Mouse (Mus musculus) midbrain, embryonic 13.5 days (tissue): ENCODE results near the gene Spty2d1. TPM values are rescaled to one million over a fixed set of nuclear protein-coding genes. Genes with fewer than 3 reads are reported as not detected.

Experiments used
- ATAC-seq: fragments of 200-750 bp; cut with Nextera tagmentation; 2 replicates; pipeline ENCODE4 v1.8.0; 2017; ENCODE audit warnings: mild to moderate bottlenecking, moderate TSS enrichment, moderate library complexity
- H3K27ac ChIP-seq: fragments of 300-500 bp; sonication (generic); 2 replicates; pipeline ENCODE4 v1.5.1; 2015; ENCODE audit warnings: inconsistent platforms, mild to moderate bottlenecking, moderate library complexity
- H3K27me3 ChIP-seq: fragments of 300-500 bp; sonication (generic); 2 replicates; pipeline ENCODE4 v1.6.1; 2015; ENCODE audit warnings: mild to moderate bottlenecking, inconsistent platforms
- H3K36me3 ChIP-seq: fragments of 300-500 bp; sonication (generic); 2 replicates; pipeline ENCODE4 v1.6.1; 2015; ENCODE audit warnings: mild to moderate bottlenecking, inconsistent platforms
- H3K4me1 ChIP-seq: fragments of 300-500 bp; sonication (generic); replicated peaks from 2 replicates; pipeline ENCODE4 v1.6.1; 2015; ENCODE audit warnings: inconsistent platforms
- H3K4me2 ChIP-seq: fragments of 300-500 bp; sonication (generic); replicated peaks from 2 replicates; pipeline ENCODE4 v1.6.1; 2015; ENCODE audit warnings: moderate library complexity, mild to moderate bottlenecking, inconsistent platforms
- H3K4me3 ChIP-seq: fragments of 300-500 bp; sonication (generic); replicated peaks from 2 replicates; pipeline ENCODE4 v1.5.1; 2015; ENCODE audit warnings: mild to moderate bottlenecking, inconsistent platforms
- H3K9ac ChIP-seq: fragments of 300-500 bp; sonication (generic); replicated peaks from 2 replicates; pipeline ENCODE4 v1.6.1; 2015; ENCODE audit warnings: mild to moderate bottlenecking, inconsistent platforms
- H3K9me3 ChIP-seq: fragments of 300-500 bp; sonication (generic); 2 replicates; pipeline ENCODE4 v1.6.1; 2016; ENCODE audit warnings: mild to moderate bottlenecking, inconsistent platforms
- WGBS: fragments of 180-500 bp; shearing (Covaris S2); methylation state at CpG from one replicate; pipeline ENCODE4 v1.1.7; 2015; 5-methylcytosine and 5-hydroxymethylcytosine counted together
- polyA plus RNA-seq: library from polyadenylated mRNA; unstranded; fragments of >200 nt; fragmentation: Nextera tagmentation; extraction: Ambion mirVana; gene quantifications from 2 replicates; pipeline ENCODE4 v1.2.1, GENCODE M21; 2015

Spty2d1 gene
- polyA plus RNA-seq, 1 experiment from 2014 or later, result 9.6 TPM

GRCm38 (mm10) chr7:47019641-47020040 is 11.4 kb upstream of the Spty2d1 start:
- WGBS, result 54% methylated on average over 5 of the region's 5 CpGs
- peaks cover 7% of the 10 kb centered on the region; the same call in 1 of the 2 replicates for H3K4me1 ChIP-seq
- no peaks in the 10 kb centered on the region for H3K27me3 ChIP-seq
- no peaks in the 10 kb centered on the region for H3K36me3 ChIP-seq
- H3K27ac ChIP-seq, result no peak overlapping the region
- H3K4me3 ChIP-seq, result no peak overlapping the region
- H3K9ac ChIP-seq, result 0 out of 2 replicates have a peak overlapping the region, but pooled peaks have one; percentile 2
- no peak for ATAC-seq
- no peaks in the 10 kb centered on the region for H3K9me3 ChIP-seq
- H3K4me2 ChIP-seq, result no peak overlapping the region

- WGBS, result 75% methylated on average over 7 of the region's 7 CpGs
- Histone ChIP-seq H3K27me3 (no peaks in the 10 kb centered on the region), H3K36me3 (no peaks in the 10 kb centered on the region), H3K9me3 (no peaks in the 10 kb centered on the region), H3K4me3 (no peak overlapping the region), H3K4me2 (no peak overlapping the region), H3K4me1 (peaks cover 7% of the 10 kb centered on the region; the same call in 1 of the 2 replicates), H3K9ac (no peak overlapping the region), H3K27ac (no peak overlapping the region)
- no peak for ATAC-seq
Measured at GRCm38 (mm10) chr7:47017146-47017545, 8.9 kb upstream of the Spty2d1 start.

- 90% methylated on average over 3 of the region's 3 CpGs for WGBS
- H3K9me3 ChIP-seq, result no peaks in the 10 kb centered on the region
- no peaks in the 10 kb centered on the region for H3K27me3 ChIP-seq
- H3K9ac ChIP-seq, result no peak overlapping the region
- no peak overlapping the region for H3K27ac ChIP-seq
- H3K36me3 ChIP-seq, result no peaks in the 10 kb centered on the region
- H3K4me1 ChIP-seq, result peaks cover 7% of the 10 kb centered on the region; the same call in 1 of the 2 replicates
- no peak for ATAC-seq
- no peak overlapping the region for H3K4me3 ChIP-seq
- H3K4me2 ChIP-seq, result no peak overlapping the region
Measured at GRCm38 (mm10) chr7:47016602-47017001, 8.4 kb upstream of the Spty2d1 start.

- Histone ChIP-seq H3K4me3 (peak overlapping the region; percentile 19; the same call in 1 of the 2 replicates), H3K9ac (no peak overlapping the region)
Measured at GRCm38 (mm10) chr7:47015390-47016065, 7.3 kb upstream of the Spty2d1 start.

GRCm38 (mm10) chr7:47014564-47015389 is 6.6 kb upstream of the Spty2d1 start:
- H3K4me2 ChIP-seq, result no peak overlapping the region
- 49% methylated on average over 11 of the region's 11 CpGs for WGBS
- no peaks in the 10 kb centered on the region for H3K27me3 ChIP-seq
- H3K36me3 ChIP-seq, result no peaks in the 10 kb centered on the region
- H3K9ac ChIP-seq, result no peak overlapping the region
- H3K9me3 ChIP-seq, result no peaks in the 10 kb centered on the region
- no peak overlapping the region for H3K4me3 ChIP-seq
- H3K27ac ChIP-seq, result no peak overlapping the region
- no peak for ATAC-seq
- H3K4me1 ChIP-seq, result peaks cover 17% of the 10 kb centered on the region

More at GRCm38 (mm10) chr7:47015390-47016065, 7.3 kb upstream of the Spty2d1 start:
- Histone ChIP-seq H3K27ac (no peak overlapping the region), H3K9me3 (no peaks in the 10 kb centered on the region), H3K4me1 (peaks cover 9% of the 10 kb centered on the region; the same call in 1 of the 2 replicates), H3K4me2 (peak overlapping the region; percentile 45), H3K36me3 (no peaks in the 10 kb centered on the region), H3K27me3 (no peaks in the 10 kb centered on the region)
- ATAC-seq, result peak; percentile 97
- WGBS, result 12% methylated on average over 6 of the region's 6 CpGs

GRCm38 (mm10) chr7:47013131-47013767 is 5.0 kb upstream of the Spty2d1 start:
- 59% methylated on average over 9 of the region's 9 CpGs for whole genome bisulfite sequencing
- Histone ChIP-seq H3K27ac (no peak overlapping the region), H3K4me1 (peaks cover 27% of the 10 kb centered on the region), H3K9ac (no peak overlapping the region), H3K4me2 (no peak overlapping the region), H3K4me3 (no peak overlapping the region), H3K36me3 (no peaks in the 10 kb centered on the region), H3K27me3 (no peaks in the 10 kb centered on the region), H3K9me3 (no peaks in the 10 kb centered on the region)
- no peak for ATAC-seq

GRCm38 (mm10) chr7:47007818-47008167 is 418 bp downstream of the Spty2d1 start:
- Histone ChIP-seq H3K9ac (peak overlapping the region; percentile 78), H3K4me3 (peak overlapping the region; percentile 75), H3K27ac (peak overlapping the region; percentile 86), H3K27me3 (no peaks in the 10 kb centered on the region), H3K36me3 (no peaks in the 10 kb centered on the region), H3K4me1 (peaks cover 58% of the 10 kb centered on the region), H3K4me2 (peak overlapping the region; percentile 91), H3K9me3 (no peaks in the 10 kb centered on the region)
- under 1% methylated on average over 25 of the region's 25 CpGs for WGBS
- peak; percentile 64 for ATAC-seq

GRCm38 (mm10) chr7:47007109-47007780 is 966 bp downstream of the Spty2d1 start:
- H3K4me2 ChIP-seq, result peak overlapping the region; percentile 91
- H3K27ac ChIP-seq, result peak overlapping the region; percentile 86
- WGBS, result 21% methylated on average over 21 of the region's 21 CpGs
- no peak for ATAC-seq
- peak overlapping the region; percentile 75 for H3K4me3 ChIP-seq
- H3K36me3 ChIP-seq, result no peaks in the 10 kb centered on the region
- H3K4me1 ChIP-seq, result peaks cover 63% of the 10 kb centered on the region
- H3K9me3 ChIP-seq, result no peaks in the 10 kb centered on the region
- H3K9ac ChIP-seq, result peak overlapping the region; percentile 78
- H3K27me3 ChIP-seq, result no peaks in the 10 kb centered on the region

GRCm38 (mm10) chr7:47003411-47004115 is 4.6 kb downstream of the Spty2d1 start:
- Histone ChIP-seq H3K9ac (peak overlapping the region; percentile 8; the same call in 1 of the 2 replicates), H3K4me2 (no peak overlapping the region)

GRCm38 (mm10) chr7:47001900-47002275 is 6.3 kb downstream of the Spty2d1 start:
- Histone ChIP-seq H3K9ac (peak overlapping the region; percentile 8; the same call in 1 of the 2 replicates), H3K9me3 (no peaks in the 10 kb centered on the region), H3K4me3 (no peak overlapping the region), H3K27ac (no peak overlapping the region), H3K27me3 (no peaks in the 10 kb centered on the region), H3K4me1 (peaks cover 58% of the 10 kb centered on the region), H3K36me3 (peaks cover 21% of the 10 kb centered on the region), H3K4me2 (no peak overlapping the region)
- WGBS, result 49% methylated on average over 4 of the region's 4 CpGs
- no peak for ATAC-seq

More at GRCm38 (mm10) chr7:47003411-47004115, 4.6 kb downstream of the Spty2d1 start:
- Histone ChIP-seq H3K27me3 (no peaks in the 10 kb centered on the region), H3K36me3 (peaks cover 4% of the 10 kb centered on the region; the same call in 1 of the 2 replicates), H3K4me1 (peaks cover 65% of the 10 kb centered on the region), H3K9me3 (no peaks in the 10 kb centered on the region), H3K4me3 (no peak overlapping the region), H3K27ac (peak overlapping the region; percentile 44; the same call in 1 of the 2 replicates)
- 18% methylated on average over 3 of the region's 3 CpGs for WGBS
- no peak for ATAC-seq
